ENCODE assay signal across 21 mouse cellular contexts in the genomic region with DNA sequence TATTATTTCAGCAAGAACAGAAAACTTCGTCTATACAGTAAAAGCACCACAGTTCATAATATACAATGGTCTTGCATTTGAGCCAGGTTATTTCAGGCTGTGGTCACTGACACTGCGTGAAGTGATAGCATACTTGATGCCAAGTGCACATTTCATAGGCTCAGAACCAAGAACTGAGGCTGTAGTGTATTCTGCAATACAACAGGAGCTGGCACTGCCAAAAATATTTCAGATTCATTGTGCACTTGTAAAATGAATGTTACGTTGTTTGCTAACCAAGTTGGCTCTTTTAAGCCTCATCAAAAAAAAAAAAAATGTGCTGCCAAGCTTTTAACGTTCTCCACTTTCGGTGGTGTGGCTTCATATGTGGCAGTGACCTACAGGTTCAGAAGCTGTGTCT.
"Had no signal": no experiment of that assay in that cellular context is flagged by ENCODE, and none has a peak within 500 bp of the region (broad histone marks: within the 10 kb centered on the region; RNA-seq: fewer than 3 reads in every experiment).

No protein-coding gene starts in this region.

- DNase-seq: kidney, adult 9 months; kidney, postnatal 14 days; kidney, postnatal 4 days; left cerebral cortex, postnatal 4 days; liver; lung, adult 18-20 months; lung, postnatal 14 days; right cerebral cortex, adult 18-20 months; right cerebral cortex, postnatal 14 days; right cerebral cortex, postnatal 4 days; thymus, adult 2 months; thymus, postnatal 14 days; thymus, postnatal 4 days had no signal

- H3K4me2 ChIP-seq: limb, embryonic 13.5 days; liver, embryonic 12.5 days; liver, embryonic 15.5 days; lung, embryonic 15.5 days; midbrain, embryonic 13.5 days had no signal

- ATAC-seq: liver, embryonic 12.5 days; midbrain, embryonic 13.5 days; midbrain, embryonic 16.5 days had no signal

- H3K27me3 ChIP-seq: limb, embryonic 13.5 days; liver, embryonic 12.5 days; liver, embryonic 15.5 days; lung, embryonic 15.5 days; midbrain, embryonic 13.5 days had no signal

- H3K4me3 ChIP-seq: limb, embryonic 13.5 days; liver, embryonic 12.5 days; liver, embryonic 15.5 days; lung, embryonic 15.5 days; midbrain, embryonic 13.5 days had no signal

- H3K9me3 ChIP-seq: limb, embryonic 13.5 days; liver, embryonic 12.5 days; liver, embryonic 15.5 days; lung, embryonic 15.5 days; midbrain, embryonic 13.5 days had no signal

- H3K9ac ChIP-seq: limb, embryonic 13.5 days; liver, embryonic 12.5 days; liver, embryonic 15.5 days; lung, embryonic 15.5 days; midbrain, embryonic 13.5 days had no signal

- H3K36me3 ChIP-seq: limb, embryonic 13.5 days; liver, embryonic 12.5 days; liver, embryonic 15.5 days; lung, embryonic 15.5 days; midbrain, embryonic 13.5 days had no signal

- H3K4me1 ChIP-seq: limb, embryonic 13.5 days; liver, embryonic 12.5 days; liver, embryonic 15.5 days; lung, embryonic 15.5 days; midbrain, embryonic 13.5 days had no signal

- H3K27ac ChIP-seq: limb, embryonic 13.5 days; liver, embryonic 12.5 days; liver, embryonic 15.5 days; lung, embryonic 15.5 days; macrophage; midbrain, embryonic 13.5 days; stomach, postnatal 0 days had no signal
